Mouse (Mus musculus) c-Kit-positive CD71-positive TER-119-positive erythroid progenitor cells, embryonic 14.5 days (primary cell): ENCODE measurements at regions not wholly inside any gene's neighbourhood (a gene's known extent, or its start where the extent isn't known, plus 50 kb on each side); places are given as distances from the start of the nearest gene placed in this dataset.

Source experiments
- DNase-seq: peaks from one replicate; pipeline ENCODE4 v3.0.0-alpha.2; 2013; ENCODE audit warnings: low spot score

- no peak for DNase-seq
Measured at GRCm38 (mm10) chr2:169524429-169524828, 63.1 kb downstream of the Gm11011 start.

DNA sequence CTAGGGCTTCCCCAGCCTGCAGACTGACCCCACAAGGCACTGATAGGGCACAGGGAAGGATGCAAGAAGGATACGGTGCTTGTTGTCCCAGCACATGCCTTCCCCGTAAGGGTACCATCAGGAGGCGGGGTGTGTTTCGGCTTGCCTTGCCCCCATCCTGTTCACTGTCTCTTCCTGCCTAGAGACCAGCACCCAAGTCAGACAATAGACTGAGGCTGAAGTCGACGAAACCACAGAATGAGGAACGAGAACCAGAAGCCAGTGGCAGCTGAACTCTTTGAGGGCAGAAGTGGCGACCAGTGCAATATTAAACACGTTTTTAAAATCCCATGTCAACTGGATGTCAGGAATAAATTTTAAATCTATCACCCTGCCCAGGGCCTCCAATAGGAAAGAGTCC, 67.6 kb downstream of the Gm11011 start:
- no peak for DNase-seq

DNA sequence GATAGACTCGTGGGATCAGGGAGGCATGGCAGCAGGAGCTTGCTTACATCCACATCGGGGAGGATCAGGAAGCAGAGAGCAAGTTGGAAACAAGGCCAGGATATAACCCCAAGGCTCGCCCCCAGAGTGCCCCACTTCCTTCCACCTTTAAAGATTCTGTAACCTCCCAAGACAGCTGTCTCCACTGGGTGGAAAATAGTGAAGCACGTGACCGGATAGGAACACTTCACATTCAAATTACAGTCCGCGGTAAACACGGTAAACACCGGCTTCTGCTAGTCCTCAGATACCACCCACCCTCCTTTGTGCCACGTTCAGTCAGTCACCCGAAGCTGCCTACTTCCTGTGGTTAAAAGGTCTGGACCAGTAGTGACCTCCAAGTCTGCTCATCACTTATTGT, 72.2 kb downstream of the Gm11011 start:
- no peak for DNase-seq

- DNase-seq = no peak
Measured at GRCm38 (mm10) chr2:169510741-169511140, 76.8 kb downstream of the Gm11011 start.

DNA sequence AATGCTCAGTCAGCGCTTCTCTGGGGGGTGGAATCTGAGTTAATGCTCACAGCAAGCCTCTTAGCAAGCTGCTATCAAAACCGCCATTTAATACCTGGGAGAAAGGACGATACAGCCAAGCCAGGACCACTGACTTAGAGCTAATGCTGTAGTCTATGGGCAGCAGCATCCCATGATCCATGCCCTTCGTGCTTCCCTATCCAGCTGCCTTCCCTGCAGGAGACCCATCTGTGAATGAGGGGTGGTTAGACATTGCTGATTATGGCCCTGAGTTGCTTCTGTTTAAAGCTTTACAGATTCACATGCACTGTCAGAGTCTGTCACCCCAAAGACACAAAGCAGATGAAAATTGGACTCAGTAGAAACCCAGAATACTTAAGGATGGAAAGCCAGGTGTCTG, 78.1 kb downstream of the Gm11011 start:
- no peak for DNase-seq

DNA sequence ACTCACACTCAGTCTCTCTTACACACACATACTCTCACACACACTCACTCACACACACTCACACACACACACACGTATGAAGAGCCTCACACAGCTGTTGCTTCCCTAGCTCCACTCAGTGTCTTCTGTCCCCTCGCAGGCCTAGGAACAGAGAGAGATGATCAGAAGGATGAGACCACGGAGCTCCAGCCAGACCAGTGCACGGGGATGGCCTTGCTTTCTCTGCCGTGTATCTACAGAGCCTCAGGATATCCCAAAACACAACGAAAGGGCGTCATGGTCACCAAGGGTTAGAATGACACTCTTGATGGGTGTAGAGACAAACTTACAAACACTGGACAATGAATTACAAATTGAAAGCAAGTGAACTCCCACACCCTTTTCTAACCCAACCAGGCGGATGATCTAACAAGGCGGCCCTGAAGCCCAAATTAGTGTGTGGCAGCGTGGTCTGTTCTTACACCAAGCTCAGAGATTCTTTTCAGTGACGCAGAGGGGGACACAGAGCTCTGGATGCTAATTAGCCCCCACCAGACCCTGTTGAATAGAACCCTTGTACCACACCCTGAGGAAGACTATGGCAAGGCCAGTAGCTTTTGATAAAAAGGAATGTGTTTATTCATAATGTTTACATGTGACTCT, 83.0 kb downstream of the Gm11011 start:
- no peak for DNase-seq

DNA sequence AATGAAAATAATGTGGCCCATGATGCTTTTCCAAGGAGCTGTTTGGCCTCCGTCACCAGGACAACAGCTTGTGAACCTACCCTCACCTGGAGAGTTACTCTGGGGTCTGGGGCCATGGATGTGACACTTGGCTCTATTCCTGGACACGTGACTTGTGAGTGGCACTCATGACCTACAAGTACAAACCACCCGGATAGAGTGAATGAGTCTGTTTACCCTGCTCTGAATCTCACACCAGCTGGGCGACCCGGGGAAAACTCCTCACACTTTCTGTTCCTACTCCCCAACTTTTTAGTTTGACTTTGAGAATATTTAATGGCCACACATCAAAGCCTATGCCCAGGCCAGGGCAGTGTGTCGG, 84.0 kb downstream of the Gm11011 start:
- no peak for DNase-seq

DNA sequence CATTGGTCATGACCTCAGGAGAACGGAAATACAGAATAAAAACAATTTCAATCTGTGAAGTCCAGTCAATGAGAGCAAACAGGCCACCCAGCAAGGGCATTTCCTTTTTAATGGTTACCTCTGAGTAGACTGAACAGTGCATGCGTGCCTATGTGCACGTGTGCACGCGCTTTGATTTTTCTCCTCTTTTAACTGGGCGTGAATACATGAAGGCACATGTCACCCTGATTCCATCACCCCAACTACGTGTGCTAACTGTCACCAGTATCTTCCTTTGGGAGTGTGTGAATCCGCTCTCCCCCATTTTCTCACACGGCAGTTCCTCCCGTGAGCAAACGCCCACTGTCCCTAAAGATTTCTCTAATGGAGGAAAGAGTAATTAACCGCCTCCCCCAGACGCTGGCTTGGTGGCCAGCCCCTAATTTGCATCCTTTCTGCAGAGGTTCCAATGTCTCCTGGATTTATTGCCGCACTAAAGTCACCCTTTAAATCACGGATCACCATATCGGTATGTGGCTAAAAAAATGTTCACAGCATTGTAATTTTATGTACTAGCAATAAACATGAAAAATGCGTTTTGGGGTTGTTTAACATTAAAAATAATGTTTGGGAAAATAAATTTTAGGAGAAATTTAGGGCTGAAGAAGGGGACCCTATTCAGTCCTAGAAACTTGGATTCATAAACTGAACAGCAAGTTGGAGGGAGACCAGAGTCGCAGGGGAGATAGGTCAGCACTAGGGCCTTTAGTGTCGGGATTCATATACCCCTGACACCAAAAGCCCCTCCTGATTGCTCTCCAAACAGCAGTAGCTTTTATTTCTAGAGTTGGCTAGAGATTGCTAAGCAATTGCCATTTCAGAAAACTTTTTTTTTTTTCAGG, 84.6 kb downstream of the Gm11011 start:
- DNase-seq = no peak

- DNase-seq = no peak
Measured at GRCm38 (mm10) chr2:169501736-169502340, 85.7 kb downstream of the Gm11011 start.

DNA sequence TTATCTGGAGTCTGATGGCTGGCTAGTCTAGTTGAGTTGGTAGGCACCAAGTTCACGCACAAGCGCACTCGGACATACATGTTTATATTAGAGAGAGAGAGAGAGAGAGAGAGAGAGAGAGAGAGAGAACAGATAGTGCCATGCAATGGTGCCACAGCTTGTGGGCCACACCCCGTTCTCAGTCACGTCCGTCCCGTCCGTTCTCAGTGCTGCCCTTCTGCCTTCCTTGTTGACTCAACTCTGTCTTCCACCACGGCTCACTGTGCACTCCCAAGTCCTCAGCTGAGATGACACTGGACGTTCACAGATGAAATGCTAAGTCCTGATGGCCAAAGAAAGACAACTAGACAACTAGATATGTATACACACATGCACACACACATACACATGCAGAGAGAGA, 92.2 kb downstream of the Gm11011 start:
- DNase-seq = no peak

GRCm38 (mm10) chr2:169494503-169495311, 92.8 kb downstream of the Gm11011 start:
- no peak for DNase-seq

DNA sequence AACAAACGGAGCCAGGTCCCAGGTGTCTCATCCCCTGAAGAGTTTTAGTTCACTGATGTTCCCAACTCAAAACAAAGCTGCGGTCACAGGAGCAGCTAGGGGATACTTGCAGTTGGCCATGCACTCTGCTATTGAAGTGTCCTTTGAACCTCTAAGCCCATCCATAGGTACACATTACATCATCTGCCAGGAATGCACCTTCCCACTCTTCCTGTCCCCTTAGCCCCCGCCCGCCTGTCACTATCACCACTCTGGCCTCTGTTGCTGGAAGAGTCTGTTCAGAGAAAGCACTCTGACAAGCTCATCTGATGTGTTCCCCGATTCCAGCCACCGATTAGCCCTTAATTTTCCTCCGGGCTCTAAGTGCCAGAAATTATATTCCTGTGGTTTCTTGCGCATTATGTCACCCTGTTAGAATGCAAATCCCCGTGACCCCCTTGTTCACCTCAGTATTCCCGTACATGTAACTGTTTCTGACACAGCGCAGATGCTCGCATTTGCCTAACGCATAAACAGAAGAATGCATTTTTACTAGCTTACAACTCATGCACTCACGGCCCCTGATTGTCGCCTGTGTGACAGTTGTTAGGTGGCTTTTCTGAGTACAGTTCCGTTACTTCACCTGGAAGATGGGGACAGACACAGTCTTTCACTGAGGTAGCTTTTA, 93.8 kb downstream of the Gm11011 start:
- DNase-seq = no peak

DNA sequence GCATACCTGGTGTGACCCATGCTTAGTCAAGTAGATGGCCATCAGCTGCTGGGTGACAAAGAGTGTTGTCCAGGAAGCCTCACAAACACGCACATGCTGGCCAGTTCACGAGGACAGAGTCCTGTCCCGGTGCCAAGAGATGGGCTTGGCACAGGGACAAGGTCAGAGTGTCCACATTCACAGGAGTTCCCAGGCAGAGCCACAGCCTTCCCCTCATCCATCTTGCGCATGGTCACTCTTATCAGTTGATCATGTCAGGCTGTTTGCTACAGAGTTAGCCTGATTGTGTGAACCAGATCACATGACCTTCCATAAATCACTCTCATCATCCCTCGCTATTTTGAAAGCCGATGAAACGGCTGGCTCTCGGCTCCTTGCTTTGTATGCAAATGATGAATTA, 103.6 kb downstream of the Gm11011 start:
- no peak for DNase-seq

GRCm38 (mm10) chr2:169481731-169482465, 105.6 kb downstream of the Gm11011 start:
- no peak for DNase-seq

- DNase-seq = no peak
Measured at GRCm38 (mm10) chr2:169474418-169475112, 113.0 kb downstream of the Gm11011 start.

GRCm38 (mm10) chr2:169469538-169469937, 118.0 kb downstream of the Gm11011 start:
- DNase-seq = no peak

DNA sequence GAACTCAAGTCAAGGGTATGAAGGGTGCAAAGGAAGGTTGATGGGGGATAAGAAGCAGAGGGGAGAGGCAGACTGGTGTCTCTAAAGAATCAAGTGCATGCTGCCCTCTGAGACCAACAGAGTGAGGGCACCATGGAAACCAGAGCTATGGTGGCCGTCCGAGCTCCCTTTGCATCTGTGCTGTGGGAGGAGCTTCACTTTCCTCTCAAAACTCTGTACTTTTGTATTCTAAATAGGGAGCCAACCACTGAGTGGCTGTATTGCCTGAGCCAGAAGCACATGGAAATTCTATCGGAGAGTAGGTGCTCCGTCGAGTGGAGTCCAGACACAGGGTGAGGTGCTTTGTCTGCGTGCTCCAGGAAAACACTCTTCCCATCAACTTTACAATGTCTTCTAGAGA, 119.9 kb downstream of the Gm11011 start:
- no peak for DNase-seq

GRCm38 (mm10) chr2:169464106-169464505, 123.4 kb downstream of the Gm11011 start:
- no peak for DNase-seq

DNA sequence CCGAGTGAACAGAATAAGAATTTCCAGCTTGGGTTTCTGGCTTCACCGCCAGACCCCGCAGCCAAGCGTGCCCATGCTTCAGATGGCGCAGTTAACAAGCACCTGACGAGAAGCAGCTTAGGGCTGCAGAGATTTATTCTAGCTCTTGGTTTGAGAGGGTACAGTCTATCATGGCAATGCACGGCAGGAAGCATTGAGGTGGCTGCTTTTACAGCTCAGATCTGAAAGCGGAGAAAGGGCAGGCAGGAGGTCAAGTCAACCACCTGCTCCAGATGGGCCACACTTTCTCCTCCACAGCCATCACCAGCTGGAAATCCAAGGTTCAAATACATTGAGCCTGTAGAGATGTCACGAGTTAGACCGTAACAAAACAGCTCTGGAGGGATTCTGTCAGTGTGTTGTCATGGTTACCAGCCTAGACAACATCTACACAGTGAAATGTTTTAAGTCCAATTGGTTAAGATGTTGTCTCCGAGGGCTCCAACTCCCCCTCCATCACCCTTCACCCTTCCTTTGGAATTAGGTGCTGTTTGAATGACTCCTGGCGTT, 126.0 kb downstream of the Gm11011 start:
- no peak for DNase-seq

DNA sequence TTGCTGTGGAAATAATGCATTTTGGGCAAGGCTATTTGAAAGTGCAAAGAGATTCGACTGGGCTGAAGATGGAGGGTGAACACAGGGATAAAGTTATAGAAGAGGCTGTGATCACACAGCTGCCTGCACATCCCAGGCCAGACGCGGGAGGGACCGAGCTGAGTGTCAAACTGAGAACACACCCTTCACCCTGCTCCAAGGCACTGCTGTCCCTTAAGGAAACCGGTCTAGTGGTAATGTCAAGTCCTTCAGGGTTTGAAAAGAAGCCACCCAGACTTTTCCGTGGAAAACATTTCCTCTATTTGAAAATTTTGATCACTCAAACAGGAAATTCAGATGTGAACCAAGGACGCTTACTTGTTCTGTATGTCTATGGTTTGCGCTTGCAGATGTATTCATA, 134.6 kb downstream of the Gm11011 start:
- no peak for DNase-seq
